Mouse (Mus musculus) thymus, postnatal 0 days (tissue): ENCODE results near the gene Cldn7. TPM values are rescaled to one million over a fixed set of nuclear protein-coding genes. Genes with fewer than 3 reads are reported as not detected.
"Not testable (repeated sequence)": the region's sequence is repeated elsewhere in the genome, so short reads cannot be mapped to it uniquely, and the experiment has no call there.

Experiments used
- DNase-seq: peaks from one replicate; pipeline ENCODE4 v3.0.0-alpha.2; 2015; ENCODE audit warnings: low spot score
- polyA plus RNA-seq: library from polyadenylated mRNA; unstranded; fragments of >200 nt; fragmentation: Nextera tagmentation; extraction: Ambion mirVana; gene quantifications from 2 replicates; pipeline ENCODE4 v1.2.1, GENCODE M21; 2015

Cldn7 gene
- polyA plus RNA-seq, 1 experiment from 2014 or later = 14.4 TPM

DNA sequence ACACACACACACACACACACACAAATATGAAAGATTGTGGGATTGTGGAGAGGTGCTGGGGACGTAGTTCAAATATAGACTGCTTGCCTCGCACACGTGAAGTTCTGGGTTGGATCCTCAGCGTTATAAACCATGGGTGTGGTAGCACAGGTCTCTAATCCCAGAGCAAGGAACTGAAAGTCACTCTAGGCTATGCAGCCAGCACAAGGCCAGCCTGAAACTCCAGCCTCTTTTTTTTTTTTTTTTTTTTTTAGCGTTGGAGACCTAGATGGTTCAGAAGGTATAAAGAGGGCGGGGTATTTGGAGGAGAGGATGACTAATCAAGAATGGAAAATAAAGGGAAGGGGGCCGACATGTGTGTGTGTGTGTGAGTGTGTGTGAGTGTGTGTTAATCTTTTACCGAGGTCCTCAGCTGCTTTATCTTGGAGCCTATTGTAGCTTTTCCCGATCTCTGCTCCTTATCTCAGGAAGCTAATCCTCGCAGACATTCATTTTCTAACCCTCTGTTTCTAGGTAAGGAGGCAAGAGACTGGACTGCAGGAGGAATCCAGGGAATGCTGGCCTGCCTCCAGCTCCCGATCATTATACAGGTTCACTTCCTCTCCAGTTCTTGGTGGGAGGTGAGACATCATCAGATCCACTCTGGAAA is 11.2 kb upstream of the Cldn7 start:
- DNase-seq = no peak

DNA sequence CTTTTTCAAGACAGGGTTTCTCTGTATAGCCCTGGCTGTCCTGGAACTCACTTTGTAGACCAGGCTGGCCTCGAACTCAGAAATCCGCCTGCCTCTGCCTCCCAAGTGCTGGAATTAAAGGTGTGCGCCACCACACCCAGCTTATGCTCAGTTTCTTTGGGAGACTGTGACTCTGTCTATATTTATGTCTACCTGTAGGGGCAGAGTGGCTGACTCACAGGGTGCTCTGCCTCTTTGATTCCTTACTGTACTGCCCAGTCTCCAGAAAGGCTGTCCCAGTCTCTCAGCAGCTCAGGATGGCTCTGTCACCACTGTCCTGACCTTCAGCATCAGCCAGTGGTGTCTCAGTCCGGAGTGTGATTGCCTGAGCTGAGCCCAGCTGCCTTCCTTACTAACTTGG is 9.0 kb upstream of the Cldn7 start:
- DNase-seq = not testable (repeated sequence)

GRCm38 (mm10) chr11:69956218-69956617 is 8.4 kb upstream of the Cldn7 start:
- no peak for DNase-seq

DNA sequence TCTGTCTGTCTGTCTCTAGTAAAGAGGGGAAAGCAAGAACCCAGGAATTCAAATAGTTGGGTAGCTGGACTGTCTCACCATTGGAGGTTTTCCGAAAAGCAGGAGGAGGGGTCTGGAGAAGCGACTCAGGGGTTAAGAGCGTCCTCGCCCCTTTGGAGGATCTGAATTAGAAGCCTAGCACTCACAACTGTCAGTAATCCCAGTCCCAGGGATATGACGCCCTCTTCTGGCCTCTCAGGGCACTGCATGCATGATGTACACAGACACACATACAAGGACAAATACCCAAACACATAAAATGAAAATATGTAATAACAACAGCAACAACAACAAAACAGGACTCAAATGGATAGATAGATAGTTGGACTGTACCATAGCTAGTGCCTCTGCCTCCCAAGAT is 4.0 kb upstream of the Cldn7 start:
- DNase-seq = no peak

- DNase-seq = no peak
Measured at GRCm38 (mm10) chr11:69961841-69962240, 2.7 kb upstream of the Cldn7 start.

DNA sequence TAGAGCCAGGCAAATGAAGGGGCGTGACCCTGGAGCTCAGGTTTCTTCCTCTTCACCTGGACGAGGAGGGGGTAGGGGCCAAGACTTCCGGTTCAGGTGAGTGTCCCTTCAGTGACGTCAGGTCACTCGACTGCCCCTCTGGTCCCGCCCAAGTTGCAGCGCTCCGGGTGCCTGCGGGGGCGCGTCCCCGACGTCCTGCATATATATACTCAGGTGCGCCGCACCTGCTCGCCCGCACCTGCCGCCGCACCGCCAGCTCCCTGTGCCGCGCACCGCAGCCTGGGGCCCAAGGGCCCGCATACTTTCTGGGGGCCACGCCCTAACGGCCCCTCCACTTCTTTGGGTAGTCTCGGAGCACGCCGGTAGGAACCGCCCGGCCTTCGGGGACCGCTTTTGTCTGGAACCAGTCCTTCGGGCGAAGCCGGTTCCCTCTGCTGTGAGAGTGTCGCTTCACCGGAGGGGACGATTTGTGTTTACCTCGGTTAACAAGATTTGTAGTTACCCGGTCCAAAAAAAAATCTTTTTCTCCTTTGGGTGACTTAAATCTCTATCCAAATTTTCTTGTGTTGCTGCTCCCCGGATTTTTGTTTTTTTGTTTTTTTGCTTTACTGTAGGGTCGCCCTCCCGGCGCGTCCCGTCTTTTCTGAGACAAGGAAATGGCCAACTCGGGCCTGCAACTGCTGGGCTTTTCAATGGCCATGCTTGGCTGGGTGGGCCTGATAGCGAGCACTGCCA is 859 bp downstream of the Cldn7 start:
- DNase-seq = no peak

GRCm38 (mm10) chr11:69966006-69966859 is 1.7 kb downstream of the Cldn7 start:
- DNase-seq = no peak

DNA sequence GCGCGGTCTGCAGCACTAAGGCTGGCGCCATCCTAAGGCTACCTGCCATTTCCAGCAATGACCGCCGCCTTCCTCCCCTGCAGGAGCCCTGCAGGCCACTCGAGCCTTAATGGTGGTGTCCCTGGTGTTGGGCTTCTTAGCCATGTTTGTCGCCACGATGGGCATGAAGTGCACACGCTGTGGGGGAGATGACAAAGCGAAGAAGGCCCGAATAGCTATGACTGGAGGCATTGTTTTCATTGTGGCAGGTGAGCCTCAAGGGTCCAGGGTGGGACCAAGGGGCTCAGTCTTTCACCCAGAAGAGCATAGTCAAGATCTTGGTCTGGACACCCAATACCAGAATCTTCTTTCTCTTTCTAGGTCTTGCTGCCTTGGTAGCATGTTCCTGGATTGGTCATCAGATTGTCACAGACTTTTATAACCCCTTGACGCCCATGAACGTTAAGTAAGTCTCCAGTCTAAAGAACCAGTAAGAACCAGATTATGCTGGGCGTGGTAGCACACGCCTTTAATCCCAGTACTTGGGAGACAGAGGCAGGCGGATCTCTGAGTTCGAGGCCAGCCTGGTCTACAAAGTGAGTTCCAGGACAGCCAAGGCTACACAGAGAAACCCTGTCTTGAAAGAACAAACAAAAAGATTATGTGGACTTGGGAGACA is 2.4 kb downstream of the Cldn7 start:
- no peak for DNase-seq

GRCm38 (mm10) chr11:69968793-69969192 is 4.2 kb downstream of the Cldn7 start:
- DNase-seq = no peak

DNA sequence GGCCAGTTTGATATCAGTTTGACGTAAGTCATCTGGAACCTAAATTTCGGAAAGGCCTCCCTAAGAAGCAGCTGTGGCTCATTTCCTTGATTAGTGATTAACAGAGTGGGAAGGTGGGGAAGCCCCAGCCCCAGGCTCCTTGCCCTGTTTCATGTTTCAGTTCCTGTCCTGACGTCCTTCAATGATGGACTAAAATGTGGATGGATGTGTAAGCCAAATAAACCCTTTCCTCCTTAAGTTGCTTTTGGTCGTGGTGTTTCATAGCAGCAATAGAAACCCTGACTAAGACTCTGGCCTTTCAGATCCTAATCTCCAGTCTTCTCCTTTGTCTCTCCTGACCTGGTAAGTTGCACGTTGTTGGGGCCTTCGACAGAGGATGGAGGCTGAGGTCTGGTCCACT is 5.6 kb downstream of the Cldn7 start:
- DNase-seq = no peak

DNA sequence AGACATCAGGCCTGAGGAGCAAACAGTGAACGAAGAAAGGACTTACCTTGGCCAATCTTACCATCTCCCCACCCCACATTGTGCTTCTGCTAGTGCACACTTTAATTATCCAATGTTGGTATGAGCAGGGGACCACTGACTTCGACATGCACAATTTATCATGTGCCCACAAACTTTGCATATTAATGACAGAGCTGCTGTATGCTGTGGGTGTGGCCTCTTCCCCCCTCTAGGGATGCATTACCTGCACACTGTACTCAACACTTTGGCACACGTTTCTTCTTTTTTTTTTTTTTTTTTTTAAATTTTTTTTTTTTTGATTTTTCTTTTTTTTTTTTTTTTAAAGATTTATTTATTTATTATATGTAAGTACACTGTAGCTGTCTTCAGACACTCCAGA is 6.2 kb downstream of the Cldn7 start:
- DNase-seq = no peak

DNA sequence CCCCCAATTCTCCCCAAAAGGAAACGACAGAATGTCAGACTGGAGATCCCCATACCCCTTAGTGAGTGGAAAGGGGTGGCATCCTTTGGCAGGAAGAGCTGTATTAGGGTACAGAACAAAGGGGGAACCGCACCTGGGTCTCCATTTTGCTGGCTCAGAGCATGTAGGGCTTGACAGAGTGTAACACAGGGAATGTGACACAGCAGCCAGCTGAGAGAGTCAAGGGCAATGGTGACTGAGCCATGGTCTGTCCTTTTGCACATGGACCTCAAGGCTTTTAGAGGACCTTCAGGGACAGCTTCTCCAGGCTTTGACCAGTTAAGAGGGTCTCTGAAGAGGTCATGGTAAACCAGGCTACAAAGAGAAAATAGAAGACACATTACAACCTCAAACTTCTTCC is 10.3 kb downstream of the Cldn7 start:
- DNase-seq = no peak

GRCm38 (mm10) chr11:69976271-69976670 is 11.7 kb downstream of the Cldn7 start:
- no peak for DNase-seq

DNA sequence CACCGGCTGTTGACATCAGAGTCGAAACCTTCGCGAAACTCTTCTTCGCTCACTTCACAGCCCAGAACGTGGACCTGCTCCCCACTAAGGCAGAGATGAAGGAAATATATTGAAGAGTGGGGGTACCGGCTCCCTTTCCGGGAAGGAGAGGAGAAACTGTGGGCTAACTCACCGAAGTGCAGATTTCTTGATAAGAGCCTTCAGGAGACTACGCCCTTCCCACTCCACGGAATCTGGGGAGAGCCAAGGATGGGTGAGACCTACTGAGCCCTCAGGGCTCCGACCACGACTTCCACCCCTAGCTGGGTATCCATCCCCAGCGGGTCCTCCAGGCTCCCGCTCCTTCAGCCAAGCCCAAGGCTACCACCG is 15.2 kb downstream of the Cldn7 start:
- no peak for DNase-seq

- peak; percentile 91 for DNase-seq
Measured at GRCm38 (mm10) chr11:69980196-69981140, 15.9 kb downstream of the Cldn7 start.

GRCm38 (mm10) chr11:69981141-69981762 is 16.7 kb downstream of the Cldn7 start, which contains the start of gene Ctdnep1:
TSS of gene Ctdnep1 (plus strand) at chr11:69981156.
- no peak for DNase-seq

DNA sequence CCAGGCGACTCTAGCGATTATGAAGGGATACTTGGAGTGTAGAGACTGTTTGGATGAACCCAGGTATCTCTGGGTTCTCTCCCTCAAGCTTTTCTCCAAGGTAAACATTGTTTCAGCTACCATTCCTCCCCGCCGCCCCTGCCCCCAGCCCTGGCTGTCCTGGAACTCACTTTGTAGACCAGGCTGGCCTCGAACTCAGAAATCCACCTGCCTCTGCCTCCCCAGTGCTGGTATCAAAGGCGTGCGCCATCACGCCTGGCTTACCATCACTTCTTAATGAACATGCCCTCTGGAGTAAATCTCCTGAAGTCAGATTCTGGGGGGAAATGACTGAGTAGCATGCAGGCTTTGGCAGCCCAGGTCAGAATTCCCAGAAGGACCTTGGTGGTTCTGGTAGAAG is 17.6 kb downstream of the Cldn7 start, which contains the start of gene Elp5:
TSS of gene Elp5 (minus strand) at position 293 of the 400 bp plus-strand sequence.
- DNase-seq = no peak

GRCm38 (mm10) chr11:69982877-69983276 is 18.3 kb downstream of the Cldn7 start:
- no peak for DNase-seq

DNA sequence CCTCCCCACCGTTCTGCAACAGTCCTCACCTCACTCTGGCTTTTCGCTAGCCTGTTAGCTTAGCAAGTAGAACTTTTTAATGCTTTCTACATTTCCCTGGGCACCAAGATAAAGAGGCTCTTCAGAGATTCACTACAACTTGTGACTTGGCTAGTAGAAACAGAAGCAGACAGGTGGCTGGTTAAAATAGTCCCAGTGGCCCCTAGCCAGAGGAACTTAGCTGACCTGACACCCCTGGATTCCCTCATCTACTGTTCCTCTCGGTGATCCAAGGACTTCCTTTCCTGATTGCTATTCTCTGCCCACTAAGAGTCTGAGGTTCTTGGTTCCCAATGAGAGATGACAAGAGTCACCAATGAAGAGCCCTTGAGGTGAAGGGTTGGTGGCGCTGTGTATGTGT is 18.8 kb downstream of the Cldn7 start:
- no peak for DNase-seq

DNA sequence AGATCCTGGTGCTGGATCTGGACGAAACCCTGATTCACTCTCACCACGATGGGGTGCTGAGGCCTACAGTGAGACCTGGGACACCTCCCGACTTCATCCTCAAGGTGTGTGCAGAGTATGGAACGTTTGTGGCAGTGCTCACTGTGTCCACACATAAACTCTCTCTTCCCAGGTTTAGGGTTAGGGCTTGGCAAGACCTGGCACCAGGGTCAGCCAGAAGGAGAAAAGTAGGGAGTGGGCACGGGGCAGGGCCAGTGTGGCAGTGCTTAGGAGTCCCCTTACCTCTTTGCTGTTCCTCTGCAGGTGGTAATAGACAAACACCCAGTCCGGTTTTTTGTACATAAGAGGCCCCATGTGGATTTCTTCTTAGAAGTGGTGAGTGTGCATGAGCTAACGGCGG is 19.9 kb downstream of the Cldn7 start:
- DNase-seq = no peak
